Mouse (Mus musculus) regulatory T cell (primary cell): ENCODE data around the gene Dip2b.

Experiments used
- in situ Hi-C: fragments of 300-600 bp; cut with MboI, MseI; formaldehyde crosslinking; loops from one replicate; pipeline ENCODE4 v1.15.1; 2025; ENCODE audit warnings: high pct_unique_total_duplicates

Gene Dip2b

GRCm38 (mm10) chr15:100125245-100125644, 86.8 kb downstream of the Dip2b start:
- in situ Hi-C loops, result loop anchor here (5.0 kb wide), 1 partner anchor 88 kb away; the partner anchor contains the start of gene Dip2b

DNA sequence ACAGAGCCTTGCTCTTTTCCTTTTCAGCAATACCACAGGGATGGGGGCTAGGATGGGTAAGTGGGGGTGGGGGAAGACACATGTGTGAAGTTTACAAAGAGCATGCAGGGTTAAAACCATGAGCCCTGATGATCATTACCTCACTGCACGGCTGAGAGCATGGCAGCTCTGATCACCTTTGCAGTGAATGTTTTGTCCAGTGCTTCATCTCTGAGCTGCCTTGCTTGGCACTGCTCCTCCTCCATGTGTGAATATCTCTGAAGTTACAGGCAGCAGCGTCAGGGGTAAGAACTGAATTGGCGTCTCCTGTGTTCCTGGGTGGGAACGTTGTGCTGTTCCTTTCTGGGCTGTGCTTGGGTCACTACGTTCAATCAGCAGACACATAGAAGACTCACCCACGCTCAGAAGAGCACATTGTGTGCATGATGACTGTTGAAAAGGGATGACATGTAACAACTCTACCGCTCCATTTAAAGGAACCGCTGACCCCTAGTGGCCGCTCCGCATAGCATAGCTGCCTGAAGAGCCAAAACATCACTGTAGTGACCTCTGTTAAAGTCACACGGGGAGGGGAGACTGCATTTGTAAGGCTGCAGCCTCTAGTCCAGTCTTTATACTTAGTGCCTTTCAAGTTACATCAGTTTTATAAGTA, 88.1 kb downstream of the Dip2b start:
- in situ Hi-C loops, result loop anchor here (5.0 kb wide), 1 partner anchor 89 kb away; the partner anchor contains the start of gene Dip2b

GRCm38 (mm10) chr15:100129151-100129790, 90.8 kb downstream of the Dip2b start:
- in situ Hi-C loops, result loop anchor here (5.0 kb wide), 1 partner anchor 92 kb away; the partner anchor contains the start of gene Dip2b

- in situ Hi-C loops, result no loop called here
Observed at GRCm38 (mm10) chr15:100139665-100140064, 101.2 kb downstream of the Dip2b start.

DNA sequence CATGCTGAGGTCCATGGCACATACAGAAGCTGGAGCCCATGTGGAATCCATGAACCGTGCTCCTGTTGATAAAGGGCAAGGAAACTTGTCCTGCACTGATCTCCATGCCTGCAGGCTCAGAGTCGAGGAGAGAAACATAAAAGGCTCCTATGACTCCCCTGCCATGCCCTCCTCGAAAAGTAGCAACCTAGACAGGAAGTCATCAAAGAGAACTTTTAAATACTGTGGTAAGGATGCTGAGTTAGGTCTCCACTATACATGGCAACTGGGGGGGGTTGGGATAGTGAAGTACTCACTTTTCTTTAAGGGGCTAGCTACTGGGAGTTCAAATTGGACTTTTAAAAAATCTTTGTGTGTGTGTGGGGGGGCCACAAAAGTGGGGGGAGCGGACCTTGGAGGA, 102.0 kb downstream of the Dip2b start:
- in situ Hi-C loops, result no loop called here

GRCm38 (mm10) chr15:100143091-100143801, 104.8 kb downstream of the Dip2b start:
- in situ Hi-C loops, result no loop called here

DNA sequence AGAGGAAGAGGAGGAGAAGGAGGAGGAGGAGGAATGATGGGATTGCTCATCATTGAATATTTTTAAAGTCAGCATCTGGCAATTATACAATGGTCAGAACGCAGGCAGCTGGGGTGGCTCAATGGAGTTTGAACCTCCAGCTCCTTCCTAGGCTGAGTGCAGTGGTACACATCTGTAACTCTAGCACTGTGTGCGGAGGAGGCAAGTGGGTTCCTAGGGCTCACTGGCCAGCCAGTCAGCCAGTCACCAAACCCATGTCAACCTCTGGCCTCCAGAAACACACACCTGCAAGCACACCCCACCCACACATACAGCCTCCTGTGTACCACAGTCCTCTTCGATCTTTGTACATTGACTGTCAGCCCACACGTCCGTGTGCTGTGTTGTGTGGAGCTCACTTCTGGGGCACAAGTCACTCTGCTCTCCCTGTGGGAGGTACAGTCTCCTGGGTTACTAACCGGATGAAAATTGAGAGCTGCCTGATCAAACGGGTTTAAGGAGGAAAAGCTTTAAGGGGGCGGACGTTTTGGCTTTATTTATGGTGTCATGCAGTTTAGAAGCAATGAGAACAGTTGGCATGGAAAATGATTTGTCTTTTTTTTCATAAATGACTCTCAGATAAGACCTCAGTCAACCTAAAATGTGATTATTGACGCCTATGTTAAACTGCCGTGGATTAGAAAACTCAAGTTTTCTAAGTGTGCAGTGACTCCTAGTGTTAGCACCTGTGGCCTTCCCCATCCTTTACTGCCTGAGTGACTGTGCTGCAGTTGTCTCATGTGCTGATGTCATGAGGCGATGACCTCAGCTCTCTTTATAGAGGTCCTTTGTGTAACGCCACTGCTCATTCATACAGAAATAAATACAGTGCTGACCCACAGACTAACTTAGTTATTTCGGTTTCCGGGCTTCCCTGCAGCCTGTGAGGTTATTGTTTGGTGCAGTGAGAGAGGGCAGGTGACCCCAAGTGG, 106.7 kb downstream of the Dip2b start:
- in situ Hi-C loops, result no loop called here

GRCm38 (mm10) chr15:100145917-100146316, 107.5 kb downstream of the Dip2b start:
- in situ Hi-C loops, result no loop called here

GRCm38 (mm10) chr15:100150593-100150992, 112.1 kb downstream of the Dip2b start:
- in situ Hi-C loops, result no loop called here

- in situ Hi-C loops, result no loop called here
Observed at GRCm38 (mm10) chr15:100152321-100152720, 113.9 kb downstream of the Dip2b start.

DNA sequence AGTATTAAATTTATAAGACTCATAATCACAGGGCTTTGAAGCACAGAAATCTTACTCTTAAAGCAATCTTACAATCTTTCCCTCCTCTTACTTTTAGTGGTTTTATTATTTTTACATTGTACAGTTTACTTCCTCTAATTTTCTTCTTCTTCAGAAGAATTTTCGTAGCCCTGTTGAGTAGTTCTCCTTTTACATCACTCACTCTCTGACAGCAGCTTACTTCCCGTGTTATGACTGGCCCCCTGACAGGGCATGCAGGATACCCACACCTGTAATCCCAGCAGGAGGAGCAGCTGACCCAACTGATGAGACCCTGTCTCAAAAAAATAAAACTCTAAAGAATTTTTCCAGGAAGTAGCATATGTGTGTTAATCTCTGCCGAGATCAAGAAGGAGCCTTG, 114.6 kb downstream of the Dip2b start:
- in situ Hi-C loops, result no loop called here

DNA sequence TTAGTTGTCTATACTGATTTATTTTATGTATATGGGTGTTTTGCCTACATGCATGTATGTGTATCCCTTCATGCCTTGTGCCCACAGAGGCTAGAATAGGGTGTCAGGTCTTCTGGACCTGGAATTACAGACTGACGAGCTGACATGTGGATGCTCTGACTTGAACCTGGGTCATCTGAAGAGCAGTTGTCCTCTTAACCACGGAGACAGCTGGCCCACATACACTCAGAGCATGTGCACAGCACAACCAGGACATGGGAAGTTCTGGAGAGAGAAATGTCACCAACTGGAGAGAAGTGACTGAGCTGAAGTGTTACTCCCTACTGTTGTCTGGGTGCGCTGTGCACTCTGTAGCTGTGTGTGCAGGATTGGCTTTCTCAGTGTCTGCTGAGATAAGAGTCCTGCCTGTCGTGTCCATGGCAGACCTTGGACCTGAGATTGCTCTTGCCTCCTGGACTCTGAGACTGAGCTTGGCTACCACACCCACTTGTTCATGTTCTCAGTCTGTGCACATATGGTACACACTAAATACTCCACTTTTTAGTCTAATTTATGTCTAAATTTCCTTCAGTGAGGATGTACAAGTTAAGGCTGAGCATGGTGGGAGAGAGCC, 117.7 kb downstream of the Dip2b start:
- in situ Hi-C loops, result no loop called here

DNA sequence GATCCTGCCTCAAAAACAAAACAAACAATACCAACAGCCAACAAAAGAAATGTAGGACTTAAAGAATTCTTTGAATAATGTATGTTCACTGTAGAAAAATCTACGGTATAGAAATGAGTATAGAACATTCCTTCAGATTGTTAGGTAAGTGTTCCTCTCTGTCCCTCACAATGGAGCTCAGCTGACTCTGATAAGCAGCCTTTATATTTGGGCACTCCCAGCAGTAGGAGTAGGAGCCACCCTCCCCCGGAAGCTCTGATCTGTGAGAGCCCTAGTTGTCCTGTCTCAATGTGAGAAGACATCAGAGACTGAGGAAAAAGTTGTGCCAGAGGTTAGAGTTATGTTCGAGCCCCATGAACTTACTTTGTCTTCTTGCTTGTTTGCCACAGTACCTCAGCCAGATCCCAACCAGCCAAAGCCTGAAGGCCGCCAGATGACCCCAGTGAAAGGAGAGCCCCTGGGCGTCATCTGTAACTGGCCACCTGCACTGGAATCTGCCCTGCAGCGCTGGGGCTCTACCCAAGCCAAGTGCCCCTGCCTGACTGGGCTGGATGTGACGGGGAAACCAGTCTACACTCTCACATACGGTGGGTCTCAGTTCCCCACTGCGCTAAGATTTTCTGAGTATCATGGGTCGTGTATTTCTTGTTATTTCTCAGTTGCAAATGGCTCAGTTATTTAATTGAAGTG, 118.5 kb downstream of the Dip2b start:
- in situ Hi-C loops, result no loop called here

DNA sequence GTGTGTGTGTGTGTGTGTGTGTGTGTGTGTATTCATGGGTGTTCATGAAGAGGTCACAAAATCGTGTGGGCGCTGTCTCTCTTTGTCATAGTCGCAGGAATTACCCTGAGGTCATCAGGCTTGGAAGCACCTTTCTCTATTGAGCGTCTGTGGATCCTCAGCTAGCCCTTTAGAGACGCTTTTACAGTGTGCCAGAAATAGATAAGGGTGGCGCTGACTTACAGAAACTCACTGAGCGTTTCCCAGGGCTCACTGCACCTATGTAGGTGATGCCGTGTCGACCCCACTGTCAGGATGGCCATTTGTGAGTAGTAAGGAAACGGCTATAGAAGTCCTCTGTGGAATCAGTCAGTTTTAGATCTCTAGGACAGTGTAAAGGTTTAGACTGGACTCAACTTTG, 120.5 kb downstream of the Dip2b start:
- in situ Hi-C loops, result no loop called here

DNA sequence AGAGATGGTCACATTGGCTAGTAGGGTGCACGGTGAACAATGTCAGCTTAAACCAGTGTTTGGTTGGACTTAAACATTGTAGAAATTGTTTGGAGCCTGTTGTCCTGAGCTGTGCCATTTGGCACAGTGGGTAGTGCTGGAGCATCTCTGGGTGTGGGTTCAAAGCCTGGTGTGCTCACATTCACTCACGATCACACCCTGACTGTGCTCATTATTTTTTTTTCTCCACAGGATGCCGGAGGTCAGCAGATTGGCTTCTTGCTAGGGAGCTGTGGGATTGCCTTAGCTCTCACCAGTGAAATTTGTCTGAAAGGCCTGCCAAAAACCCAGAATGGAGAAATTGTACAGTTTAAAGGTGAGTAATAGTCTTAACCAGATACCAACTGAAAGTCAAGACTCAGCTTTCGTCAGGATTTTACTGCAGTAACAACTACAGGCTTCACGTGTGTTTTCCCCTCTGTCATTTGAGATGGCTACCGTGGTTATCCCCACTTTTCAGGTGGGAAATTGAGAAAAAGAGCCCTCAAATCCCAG, 123.3 kb downstream of the Dip2b start:
- in situ Hi-C loops, result no loop called here

DNA sequence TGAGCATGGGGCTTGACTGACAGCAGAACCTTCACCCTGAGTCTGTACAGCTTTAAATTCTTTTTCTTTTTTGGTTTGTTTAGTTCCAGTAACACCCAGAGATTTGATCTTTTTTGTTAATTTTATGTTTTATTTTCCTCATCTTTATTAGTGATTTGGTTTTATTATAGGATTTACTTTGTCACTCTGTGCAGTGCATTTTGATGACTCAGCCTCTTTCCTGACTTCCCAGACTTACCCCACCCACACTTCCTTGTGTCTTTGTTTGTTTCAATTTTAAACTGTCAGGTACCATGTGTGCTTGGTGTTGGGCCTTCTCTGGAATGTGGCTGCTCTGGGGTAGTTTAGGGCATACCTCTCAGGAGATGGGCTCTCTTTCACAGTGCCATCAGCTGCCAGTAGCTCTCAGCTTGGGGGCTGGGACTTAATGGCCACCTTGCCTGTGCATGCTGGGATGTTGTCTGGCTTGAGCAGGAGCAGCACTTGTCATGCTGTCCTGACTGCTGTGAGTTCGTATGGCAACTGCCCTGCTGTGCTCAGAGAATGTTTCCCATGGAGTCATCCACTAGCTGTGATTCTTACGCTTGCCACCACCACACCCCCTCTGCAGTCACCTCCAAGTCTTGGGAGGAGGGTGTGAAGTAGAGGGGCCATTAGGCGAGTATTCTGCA, 125.1 kb downstream of the Dip2b start:
- in situ Hi-C loops, result no loop called here

- in situ Hi-C loops, result no loop called here
Observed at GRCm38 (mm10) chr15:100166464-100166863, 128.0 kb downstream of the Dip2b start.

GRCm38 (mm10) chr15:100167791-100168190, 129.3 kb downstream of the Dip2b start:
- in situ Hi-C loops, result no loop called here

GRCm38 (mm10) chr15:100168191-100168606, 129.7 kb downstream of the Dip2b start:
- in situ Hi-C loops, result no loop called here

- in situ Hi-C loops, result no loop called here
Observed at GRCm38 (mm10) chr15:100175176-100175575, 136.7 kb downstream of the Dip2b start.
